Mouse (Mus musculus) heart, embryonic 13.5 days (tissue): ENCODE results near the gene Aco2. TPM values are rescaled to one million over a fixed set of nuclear protein-coding genes. Genes with fewer than 3 reads are reported as not detected.
"Not testable (repeated sequence)": the region's sequence is repeated elsewhere in the genome, so short reads cannot be mapped to it uniquely, and the experiment has no call there.

Experiments
- ATAC-seq: fragments of 200-750 bp; cut with Nextera tagmentation; 2 replicates; pipeline ENCODE4 v1.8.0; 2017; ENCODE audit warnings: moderate TSS enrichment; ENCODE audit not compliant: insufficient number of reproducible peaks, low FRiP score, low TSS enrichment; ENCODE audit errors: extremely low read depth
- H3K27ac ChIP-seq: fragments of 300-500 bp; sonication (generic); replicated peaks from 2 replicates; pipeline ENCODE4 v1.5.1; 2015; ENCODE audit warnings: moderate library complexity, mild to moderate bottlenecking, inconsistent platforms
- H3K27me3 ChIP-seq: fragments of 300-500 bp; sonication (generic); replicated peaks from 2 replicates; pipeline ENCODE4 v1.6.1; 2015; ENCODE audit warnings: mild to moderate bottlenecking, inconsistent platforms
- H3K36me3 ChIP-seq: fragments of 300-500 bp; sonication (generic); 2 replicates; pipeline ENCODE4 v1.6.1; 2015; ENCODE audit warnings: mild to moderate bottlenecking, inconsistent platforms
- H3K4me1 ChIP-seq: fragments of 300-500 bp; sonication (generic); 2 replicates; pipeline ENCODE4 v1.6.1; 2015; ENCODE audit warnings: inconsistent platforms
- H3K4me2 ChIP-seq: fragments of 300-500 bp; sonication (generic); 2 replicates; pipeline ENCODE4 v1.6.1; 2015; ENCODE audit warnings: inconsistent platforms, mild to moderate bottlenecking, moderate library complexity
- H3K4me3 ChIP-seq: fragments of 300-500 bp; sonication (generic); 2 replicates; pipeline ENCODE4 v1.5.1; 2015; ENCODE audit warnings: moderate library complexity, mild to moderate bottlenecking, inconsistent platforms
- H3K9ac ChIP-seq: fragments of 300-500 bp; sonication (generic); 2 replicates; pipeline ENCODE4 v1.6.1; 2015; ENCODE audit warnings: inconsistent platforms, mild to moderate bottlenecking, moderate library complexity
- H3K9me3 ChIP-seq: fragments of 300-500 bp; sonication (generic); 2 replicates; pipeline ENCODE4 v1.6.1; 2016; ENCODE audit warnings: inconsistent platforms
- WGBS: fragments of 180-500 bp; shearing (Covaris S2); methylation state at CpG from one replicate; pipeline ENCODE4 v1.1.7; 2015; ENCODE audit warnings: mixed read lengths; 5-methylcytosine and 5-hydroxymethylcytosine counted together
- polyA plus RNA-seq: library from polyadenylated mRNA; unstranded; fragments of >200 nt; fragmentation: Nextera tagmentation; extraction: Ambion mirVana; gene quantifications from 2 replicates; pipeline ENCODE4 v1.2.1, GENCODE M21; 2015

Aco2 gene
- polyA plus RNA-seq, 1 experiment from 2014 or later: 486 TPM

GRCm38 (mm10) chr15:81908767-81909166 is 36.7 kb downstream of the Aco2 start:
- not testable (repeated sequence) for ATAC-seq, H3K27me3 ChIP-seq, H3K4me3 ChIP-seq, H3K4me2 ChIP-seq, H3K27ac ChIP-seq, H3K4me1 ChIP-seq, H3K9me3 ChIP-seq, H3K9ac ChIP-seq
- WGBS: 87% methylated on average over 4 of the region's 4 CpGs
- peaks cover 100% of the 10 kb centered on the region for H3K36me3 ChIP-seq

- Histone ChIP-seq H3K4me2 (no peak overlapping the region), H3K4me3 (no peak overlapping the region), H3K9me3 (no peaks in the 10 kb centered on the region), H3K9ac (no peak overlapping the region), H3K27ac (no peak overlapping the region), H3K27me3 (no peaks in the 10 kb centered on the region), H3K36me3 (peaks cover 98% of the 10 kb centered on the region), H3K4me1 (no peaks in the 10 kb centered on the region)
- no peak for ATAC-seq
- 54% methylated on average over 2 of the region's 2 CpGs for WGBS
Observed at GRCm38 (mm10) chr15:81912498-81912897, 40.4 kb downstream of the Aco2 start.

DNA sequence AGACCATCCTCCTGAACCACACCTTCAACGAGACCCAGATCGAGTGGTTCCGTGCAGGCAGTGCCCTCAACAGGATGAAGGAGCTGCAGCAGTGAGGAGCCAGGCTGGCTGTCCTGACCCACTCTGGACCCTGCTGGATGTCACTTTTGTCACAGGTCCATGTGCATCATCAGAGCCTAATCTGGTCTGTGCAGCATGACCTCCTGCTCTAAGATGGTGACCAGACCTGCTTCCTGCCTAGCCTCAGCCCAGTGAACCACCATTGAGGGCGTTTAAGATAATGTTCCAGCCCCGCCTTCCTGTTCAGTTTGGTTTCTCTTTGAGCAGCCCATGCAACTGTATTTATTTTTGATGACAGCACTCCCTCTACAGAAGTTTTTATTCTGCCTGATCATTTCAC is 42.6 kb downstream of the Aco2 start:
- no peak overlapping the region for H3K27ac ChIP-seq
- H3K4me3 ChIP-seq: no peak overlapping the region
- 72% methylated on average over 5 of the region's 5 CpGs for WGBS
- no peak overlapping the region for H3K9ac ChIP-seq
- no peak for ATAC-seq
- H3K27me3 ChIP-seq: no peaks in the 10 kb centered on the region
- peaks cover 81% of the 10 kb centered on the region for H3K36me3 ChIP-seq
- H3K4me2 ChIP-seq: no peak overlapping the region
- no peaks in the 10 kb centered on the region for H3K4me1 ChIP-seq
- no peaks in the 10 kb centered on the region for H3K9me3 ChIP-seq

DNA sequence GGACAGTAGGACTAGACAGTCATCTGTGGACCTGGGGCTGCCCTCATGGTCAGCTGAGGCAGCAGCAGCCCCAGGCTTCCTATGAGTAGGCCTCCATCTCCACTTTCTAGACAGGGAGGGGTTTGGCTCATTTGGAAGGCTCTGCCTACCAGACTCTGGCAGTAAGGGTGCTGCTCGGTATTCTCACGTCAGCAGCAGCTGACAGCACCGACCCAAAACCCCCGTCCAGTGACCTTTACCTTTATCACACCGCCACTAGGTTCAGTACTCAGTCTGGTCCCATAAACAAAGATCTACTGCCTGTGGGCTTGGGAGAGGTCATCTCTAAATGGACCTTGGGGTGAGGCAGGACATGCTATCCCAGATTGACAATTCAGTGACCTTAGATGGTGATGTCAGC is 43.6 kb downstream of the Aco2 start:
- ATAC-seq: no peak
- Histone ChIP-seq H3K9ac (no peak overlapping the region), H3K4me2 (no peak overlapping the region), H3K27me3 (no peaks in the 10 kb centered on the region), H3K4me1 (no peaks in the 10 kb centered on the region), H3K9me3 (no peaks in the 10 kb centered on the region), H3K36me3 (peaks cover 73% of the 10 kb centered on the region), H3K27ac (no peak overlapping the region), H3K4me3 (no peak overlapping the region)
- 71% methylated on average over 5 of the region's 5 CpGs for WGBS

GRCm38 (mm10) chr15:81917201-81917600 is 45.1 kb downstream of the Aco2 start:
- 83% methylated on average over 12 of the region's 12 CpGs for WGBS
- H3K36me3 ChIP-seq: peaks cover 59% of the 10 kb centered on the region
- no peak for ATAC-seq
- no peaks in the 10 kb centered on the region for H3K4me1 ChIP-seq
- H3K9me3 ChIP-seq: no peaks in the 10 kb centered on the region
- no peaks in the 10 kb centered on the region for H3K27me3 ChIP-seq
- no peak overlapping the region for H3K4me2 ChIP-seq
- no peak overlapping the region for H3K27ac ChIP-seq
- no peak overlapping the region for H3K9ac ChIP-seq
- H3K4me3 ChIP-seq: no peak overlapping the region

- no peak for ATAC-seq
- Histone ChIP-seq H3K27me3 (no peaks in the 10 kb centered on the region), H3K27ac (no peak overlapping the region), H3K4me2 (no peak overlapping the region), H3K9me3 (no peaks in the 10 kb centered on the region), H3K9ac (no peak overlapping the region), H3K36me3 (peaks cover 53% of the 10 kb centered on the region), H3K4me1 (no peaks in the 10 kb centered on the region), H3K4me3 (no peak overlapping the region)
- WGBS: 51% methylated on average over 6 of the region's 6 CpGs
Observed at GRCm38 (mm10) chr15:81917621-81918463, 45.7 kb downstream of the Aco2 start.

GRCm38 (mm10) chr15:81919062-81919461 is 47.0 kb downstream of the Aco2 start:
- Histone ChIP-seq H3K4me2 (no peak overlapping the region), H3K4me1 (no peaks in the 10 kb centered on the region), H3K36me3 (peaks cover 44% of the 10 kb centered on the region), H3K27ac (no peak overlapping the region), H3K4me3 (no peak overlapping the region), H3K27me3 (no peaks in the 10 kb centered on the region), H3K9me3 (no peaks in the 10 kb centered on the region), H3K9ac (no peak overlapping the region)
- ATAC-seq: no peak
- 73% methylated on average over 5 of the region's 5 CpGs for whole genome bisulfite sequencing

- H3K9me3 ChIP-seq: no peaks in the 10 kb centered on the region
- H3K4me2 ChIP-seq: no peak overlapping the region
- H3K4me3 ChIP-seq: no peak overlapping the region
- no peak overlapping the region for H3K27ac ChIP-seq
- 80% methylated on average over 10 of the region's 10 CpGs for WGBS
- H3K4me1 ChIP-seq: peaks cover 12% of the 10 kb centered on the region
- no peak overlapping the region for H3K9ac ChIP-seq
- no peak for ATAC-seq
- peaks cover 28% of the 10 kb centered on the region for H3K36me3 ChIP-seq
- H3K27me3 ChIP-seq: no peaks in the 10 kb centered on the region
Observed at GRCm38 (mm10) chr15:81920546-81921217, 48.6 kb downstream of the Aco2 start.

DNA sequence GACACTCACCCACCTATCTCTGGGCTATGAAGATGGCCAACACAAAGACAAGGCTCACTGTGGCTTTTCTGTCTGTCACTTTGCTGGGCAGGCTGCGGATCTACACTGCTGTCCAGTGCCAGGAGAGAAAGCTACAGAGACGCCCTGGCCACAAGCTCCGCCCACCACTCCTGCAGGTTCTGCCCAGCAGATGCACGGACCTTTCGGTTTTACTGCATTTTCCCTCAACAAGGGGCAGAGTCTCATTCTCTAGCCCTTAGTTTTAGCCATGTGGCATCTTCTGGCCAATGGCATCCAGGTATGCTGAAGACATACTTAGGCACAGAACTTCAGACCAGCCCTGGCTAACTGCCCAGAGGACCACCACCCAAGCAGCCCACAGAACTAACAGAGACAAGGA is 49.1 kb downstream of the Aco2 start:
- WGBS: 56% methylated on average over 5 of the region's 5 CpGs
- ATAC-seq: no peak
- H3K9ac ChIP-seq: no peak overlapping the region
- H3K4me3 ChIP-seq: no peak overlapping the region
- no peak overlapping the region for H3K27ac ChIP-seq
- H3K36me3 ChIP-seq: peaks cover 22% of the 10 kb centered on the region
- no peak overlapping the region for H3K4me2 ChIP-seq
- no peaks in the 10 kb centered on the region for H3K27me3 ChIP-seq
- peaks cover 12% of the 10 kb centered on the region for H3K4me1 ChIP-seq
- H3K9me3 ChIP-seq: no peaks in the 10 kb centered on the region

DNA sequence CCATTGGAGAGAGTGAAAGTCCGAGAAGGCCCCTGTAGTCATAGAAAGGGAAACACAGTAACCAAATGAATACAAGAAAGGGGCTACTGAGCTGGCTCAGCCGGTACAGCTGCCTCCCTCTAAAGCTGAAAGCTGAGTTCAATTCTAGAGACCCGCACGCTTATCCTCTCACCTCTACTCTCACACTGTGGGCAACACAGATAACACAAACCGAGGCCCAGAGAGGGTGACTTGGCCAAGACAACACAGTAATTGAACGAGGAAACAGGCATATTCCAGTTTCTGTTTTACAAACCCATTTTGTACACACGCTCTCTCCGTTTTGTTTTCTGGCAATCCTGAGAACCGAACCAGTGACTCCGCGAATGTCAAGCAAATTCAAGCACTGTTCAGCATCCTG is 52.8 kb downstream of the Aco2 start:
- H3K4me1 ChIP-seq: peaks cover 19% of the 10 kb centered on the region
- WGBS: 73% methylated on average over 11 of the region's 11 CpGs
- no peaks in the 10 kb centered on the region for H3K9me3 ChIP-seq
- no peak overlapping the region for H3K27ac ChIP-seq
- ATAC-seq: no peak
- H3K36me3 ChIP-seq: peaks cover 6% of the 10 kb centered on the region; the same call in 1 of the 2 replicates
- peak overlapping the region; percentile 81 for H3K4me2 ChIP-seq
- peak overlapping the region; percentile 82 for H3K9ac ChIP-seq
- no peaks in the 10 kb centered on the region for H3K27me3 ChIP-seq
- peak overlapping the region; percentile 73 for H3K4me3 ChIP-seq

- peaks cover 19% of the 10 kb centered on the region for H3K4me1 ChIP-seq
- peaks cover 6% of the 10 kb centered on the region; the same call in 1 of the 2 replicates for H3K36me3 ChIP-seq
- peak within 1 kb of the TSS; percentile 81 for H3K4me2 ChIP-seq
- peak within 1 kb of the TSS; percentile 73 for H3K4me3 ChIP-seq
- ATAC-seq: peak; percentile 96; the same call in 1 of the 2 replicates
- no peaks in the 10 kb centered on the region for H3K27me3 ChIP-seq
- under 1% methylated on average over 54 of the region's 54 CpGs for WGBS
- peak within 1 kb of the TSS; percentile 82 for H3K9ac ChIP-seq
- H3K27ac ChIP-seq: peak within 1 kb of the TSS; percentile 25
- no peaks in the 10 kb centered on the region for H3K9me3 ChIP-seq
Observed at GRCm38 (mm10) chr15:81925760-81926445, 53.8 kb downstream of the Aco2 start, which contains the start of gene Polr3h. Gene Polr3h (minus strand): TSS chr15:81926240.
